Mouse (Mus musculus): Measurements from ENCODE around the gene Dcaf12. TPM values are rescaled to one million over a fixed set of nuclear protein-coding genes. Genes with fewer than 3 reads are reported as not detected.

Gene Dcaf12
- polyA plus RNA-seq, 1 experiment, result 37.7 TPM

DNA sequence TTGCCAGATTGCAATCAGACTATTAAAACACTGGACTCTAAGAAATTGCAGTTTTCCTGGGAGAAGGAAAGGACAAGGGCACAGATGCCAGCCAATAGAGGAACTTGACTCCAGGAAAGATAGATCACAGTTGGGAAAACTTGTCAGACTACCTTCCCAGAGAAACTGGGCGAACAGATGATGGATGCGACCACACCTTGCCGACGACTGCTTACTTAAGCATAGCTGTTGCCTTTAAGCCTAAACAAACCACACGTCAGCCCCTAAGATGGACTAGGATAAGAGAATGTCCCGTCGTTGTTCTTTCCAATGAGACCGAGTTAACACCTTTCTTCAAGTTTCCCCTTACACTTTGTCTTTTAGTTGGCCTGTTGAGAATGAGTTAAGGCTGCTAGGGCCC, 484 bp upstream of the Dcaf12 start:
- peak; percentile 11 for DNase-seq
- Histone ChIP-seq H3K4me1 (replicated peaks; ENCODE audit: control insufficient read depth, insufficient read depth, low read length) (peaks cover 11% of the 10 kb centered on the region), H3K4me3 (ENCODE audit: control insufficient read depth, insufficient read depth, low read length) (peak overlapping the region; percentile 85), H3K27me3 (ENCODE audit: control insufficient read depth, insufficient read depth, low read length) (no peaks in the 10 kb centered on the region), H3K36me3 (ENCODE audit: control insufficient read depth, insufficient read depth, low read length) (peaks cover 6% of the 10 kb centered on the region), H3K27ac (ENCODE audit: control insufficient read depth, insufficient read depth, low read length) (no peak overlapping the region)
- 80% methylated on average over 8 of the region's 8 CpGs for WGBS
- no peak for TF ChIP-seq CTCF (IDR thresholded peaks at IDR 0.05; ENCODE audit: borderline replicate concordance, control insufficient read depth, extremely low read depth, insufficient read depth, low read length, poor library complexity)
- TF ChIP-seq POLR2A (IDR thresholded peaks at IDR 0.05; ENCODE audit: control insufficient read depth, extremely low read depth, insufficient read depth, low read length, poor library complexity), result no peak

DNA sequence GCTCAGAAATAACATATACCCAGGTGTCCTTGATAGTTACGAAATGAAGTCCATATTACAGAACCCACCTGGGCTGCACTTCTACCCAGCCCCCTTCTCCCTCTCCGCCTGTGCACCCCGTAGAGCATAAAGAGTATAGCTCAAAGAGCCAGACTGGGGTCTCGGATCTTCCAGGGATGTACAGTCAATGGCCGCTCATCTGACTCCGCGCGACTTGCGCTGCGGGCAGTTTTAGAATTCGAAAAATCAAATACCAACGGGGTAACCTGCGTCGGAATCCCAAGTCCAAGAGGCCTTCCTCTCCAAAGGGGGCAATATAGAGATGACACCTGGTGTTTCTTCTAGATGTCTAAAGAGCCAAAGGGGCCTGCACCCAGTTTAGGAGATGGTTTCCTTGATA, 967 bp downstream of the Dcaf12 start:
- 23% methylated on average over 14 of the region's 14 CpGs for WGBS
- Histone ChIP-seq H3K36me3 (ENCODE audit: control insufficient read depth, insufficient read depth, low read length) (peaks cover 11% of the 10 kb centered on the region), H3K27me3 (ENCODE audit: control insufficient read depth, insufficient read depth, low read length) (no peaks in the 10 kb centered on the region), H3K27ac (ENCODE audit: control insufficient read depth, insufficient read depth, low read length) (no peak overlapping the region; the same call in 1 of the 2 replicates), H3K4me1 (replicated peaks; ENCODE audit: control insufficient read depth, insufficient read depth, low read length) (peaks cover 11% of the 10 kb centered on the region), H3K4me3 (ENCODE audit: control insufficient read depth, insufficient read depth, low read length) (peak overlapping the region; percentile 85)
- DNase-seq, result peak; percentile 11
- no peak for TF ChIP-seq POLR2A (IDR thresholded peaks at IDR 0.05; ENCODE audit: control insufficient read depth, extremely low read depth, insufficient read depth, low read length, poor library complexity)
- TF ChIP-seq CTCF (IDR thresholded peaks at IDR 0.05; ENCODE audit: borderline replicate concordance, control insufficient read depth, extremely low read depth, insufficient read depth, low read length, poor library complexity), result no peak

DNA sequence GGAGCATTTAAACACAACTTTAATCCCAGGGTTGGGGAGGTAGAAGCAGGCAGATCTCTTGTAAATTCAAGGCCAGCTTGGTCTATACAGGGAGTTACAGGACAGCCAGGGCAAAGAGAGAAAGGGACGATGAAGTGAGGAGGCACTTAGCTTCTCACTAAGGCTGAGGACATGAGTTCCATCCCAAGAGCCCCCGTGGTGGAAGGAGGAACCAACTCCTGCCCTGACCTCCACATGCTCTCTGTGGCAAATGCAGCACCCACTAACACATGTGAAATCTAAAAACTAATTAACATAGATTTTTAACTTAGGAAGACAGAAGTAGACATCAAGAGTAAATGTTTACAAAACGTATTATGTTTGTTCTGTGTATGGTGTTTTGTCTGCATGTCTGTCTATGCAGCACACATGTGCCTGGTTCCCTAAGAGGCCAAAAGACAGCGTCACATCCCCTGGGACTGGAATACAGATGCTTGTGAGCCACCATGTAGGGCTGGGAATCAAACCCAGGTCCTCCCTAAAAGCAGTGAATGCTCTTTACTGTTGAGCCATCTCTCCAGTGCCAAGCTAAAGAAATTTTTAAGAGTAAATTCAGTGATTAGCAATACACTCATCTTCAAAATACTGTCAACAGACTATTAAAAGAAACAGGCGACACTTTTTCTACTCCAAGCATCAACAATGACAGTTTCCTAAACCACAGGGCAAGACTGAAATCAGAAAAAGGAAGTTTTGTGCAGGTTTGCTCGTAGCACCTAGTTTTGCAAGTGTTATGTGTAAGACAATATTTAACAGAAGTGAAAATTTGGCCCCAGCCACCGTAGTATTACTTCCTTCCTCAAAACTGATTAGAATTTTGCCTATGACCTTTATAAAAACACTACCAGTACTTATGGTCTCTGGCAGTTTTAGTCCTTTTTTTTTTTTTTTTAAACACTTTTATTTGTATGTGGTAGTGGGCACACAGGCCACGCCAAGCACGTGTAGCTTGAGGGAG, 3.8 kb downstream of the Dcaf12 start:
- WGBS, result 50% methylated on average over 9 of the region's 9 CpGs
- Histone ChIP-seq H3K4me3 (ENCODE audit: control insufficient read depth, insufficient read depth, low read length) (no peak overlapping the region), H3K36me3 (ENCODE audit: control insufficient read depth, insufficient read depth, low read length) (peaks cover 22% of the 10 kb centered on the region), H3K27ac (ENCODE audit: control insufficient read depth, insufficient read depth, low read length) (no peak overlapping the region), H3K27me3 (ENCODE audit: control insufficient read depth, insufficient read depth, low read length) (no peaks in the 10 kb centered on the region), H3K4me1 (replicated peaks; ENCODE audit: control insufficient read depth, insufficient read depth, low read length) (peaks cover 11% of the 10 kb centered on the region)
- no peak for DNase-seq
- TF ChIP-seq CTCF (IDR thresholded peaks at IDR 0.05; ENCODE audit: borderline replicate concordance, control insufficient read depth, extremely low read depth, insufficient read depth, low read length, poor library complexity) (no peak), POLR2A (IDR thresholded peaks at IDR 0.05; ENCODE audit: control insufficient read depth, extremely low read depth, insufficient read depth, low read length, poor library complexity) (no peak)

DNA sequence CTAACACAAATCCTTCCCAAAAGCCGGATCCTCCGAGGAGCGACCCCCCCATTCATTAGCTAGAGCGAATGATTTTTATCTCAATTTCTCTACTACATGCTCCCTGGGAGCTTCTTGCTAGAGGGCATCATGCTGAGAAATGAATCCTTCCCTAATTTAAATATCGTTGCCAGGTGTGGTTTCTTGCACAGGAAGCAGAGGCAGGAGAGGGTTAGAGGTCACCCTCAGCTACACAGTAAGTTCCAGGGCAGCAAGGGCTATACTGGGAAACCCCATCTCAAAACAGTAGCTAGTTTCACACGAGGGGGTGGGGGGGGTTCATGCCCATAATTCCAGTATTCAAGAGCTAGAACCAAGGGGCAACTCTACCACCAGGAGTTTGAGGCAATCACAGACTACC, 7.3 kb downstream of the Dcaf12 start:
- H3K4me1 ChIP-seq (replicated peaks; ENCODE audit: control insufficient read depth, insufficient read depth, low read length), result peaks cover 6% of the 10 kb centered on the region

DNA sequence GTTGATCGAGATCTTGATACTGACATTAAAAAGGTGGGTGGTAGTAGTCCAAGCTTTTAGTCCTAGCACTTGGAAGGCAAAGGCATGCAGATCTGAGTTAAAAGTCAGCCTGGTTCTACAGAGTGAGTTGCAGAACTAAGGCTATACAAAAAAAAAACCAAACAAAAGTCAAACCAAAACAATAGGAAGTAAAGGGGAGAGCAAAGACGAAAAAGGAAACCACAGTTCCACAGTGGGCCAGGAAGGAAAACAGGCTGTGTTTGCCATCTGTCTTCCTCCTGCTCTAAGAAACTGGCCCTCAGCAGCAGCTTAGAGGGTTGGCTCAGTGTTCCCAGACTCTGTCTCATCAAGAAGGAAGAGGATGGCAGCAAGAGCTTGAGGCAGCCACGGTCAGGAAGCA, 10.4 kb downstream of the Dcaf12 start:
- no peak overlapping the region for H3K4me3 ChIP-seq (ENCODE audit: control insufficient read depth, insufficient read depth, low read length)
- peak; percentile 15 for DNase-seq
- peaks cover 49% of the 10 kb centered on the region for H3K36me3 ChIP-seq (ENCODE audit: control insufficient read depth, insufficient read depth, low read length)
- no peaks in the 10 kb centered on the region for H3K27me3 ChIP-seq (ENCODE audit: control insufficient read depth, insufficient read depth, low read length)
- TF ChIP-seq POLR2A (IDR thresholded peaks at IDR 0.05; ENCODE audit: control insufficient read depth, extremely low read depth, insufficient read depth, low read length, poor library complexity) (no peak), CTCF (IDR thresholded peaks at IDR 0.05; ENCODE audit: borderline replicate concordance, control insufficient read depth, extremely low read depth, insufficient read depth, low read length, poor library complexity) (no peak)
- H3K27ac ChIP-seq (ENCODE audit: control insufficient read depth, insufficient read depth, low read length), result no peak overlapping the region
- WGBS, result 4% methylated on average over 3 of the region's 3 CpGs
- peaks cover 6% of the 10 kb centered on the region for H3K4me1 ChIP-seq (replicated peaks; ENCODE audit: control insufficient read depth, insufficient read depth, low read length)

More for the DNA sequence above, 7.3 kb downstream of the Dcaf12 start:
- Histone ChIP-seq H3K4me3 (ENCODE audit: control insufficient read depth, insufficient read depth, low read length) (no peak overlapping the region), H3K27me3 (ENCODE audit: control insufficient read depth, insufficient read depth, low read length) (no peaks in the 10 kb centered on the region), H3K27ac (ENCODE audit: control insufficient read depth, insufficient read depth, low read length) (no peak overlapping the region), H3K36me3 (ENCODE audit: control insufficient read depth, insufficient read depth, low read length) (peaks cover 24% of the 10 kb centered on the region)
- no peak for DNase-seq
- 62% methylated on average over 6 of the region's 6 CpGs for WGBS
- TF ChIP-seq CTCF (IDR thresholded peaks at IDR 0.05; ENCODE audit: borderline replicate concordance, control insufficient read depth, extremely low read depth, insufficient read depth, low read length, poor library complexity) (no peak), POLR2A (IDR thresholded peaks at IDR 0.05; ENCODE audit: control insufficient read depth, extremely low read depth, insufficient read depth, low read length, poor library complexity) (no peak)

DNA sequence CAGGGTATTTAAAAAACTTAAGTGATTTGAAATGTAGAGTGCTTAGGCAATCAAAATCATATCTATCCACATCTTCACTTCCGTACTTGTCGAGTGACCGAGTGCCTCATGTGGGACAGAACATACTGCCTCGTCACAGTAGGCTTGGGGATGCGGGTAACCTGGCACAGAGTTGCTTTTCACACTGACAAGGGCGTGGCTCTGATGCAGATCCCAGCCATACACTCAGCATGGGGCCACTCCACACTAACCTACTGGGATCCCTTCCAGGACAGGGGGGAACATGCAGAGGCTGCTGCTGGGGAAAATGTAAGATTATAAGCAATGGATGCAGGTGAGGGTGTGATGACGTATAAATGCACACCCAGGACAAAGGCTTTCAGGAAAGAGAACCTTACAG, 11.0 kb downstream of the Dcaf12 start:
- no peak overlapping the region for H3K27ac ChIP-seq (ENCODE audit: control insufficient read depth, insufficient read depth, low read length)
- no peak for TF ChIP-seq POLR2A (IDR thresholded peaks at IDR 0.05; ENCODE audit: control insufficient read depth, extremely low read depth, insufficient read depth, low read length, poor library complexity)
- TF ChIP-seq CTCF (IDR thresholded peaks at IDR 0.05; ENCODE audit: borderline replicate concordance, control insufficient read depth, extremely low read depth, insufficient read depth, low read length, poor library complexity), result no peak

More for the DNA sequence above, 11.0 kb downstream of the Dcaf12 start:
- 90% methylated on average over 7 of the region's 7 CpGs for WGBS
- DNase-seq, result no peak
- Histone ChIP-seq H3K4me1 (replicated peaks; ENCODE audit: control insufficient read depth, insufficient read depth, low read length) (peaks cover 6% of the 10 kb centered on the region), H3K27me3 (ENCODE audit: control insufficient read depth, insufficient read depth, low read length) (no peaks in the 10 kb centered on the region), H3K4me3 (ENCODE audit: control insufficient read depth, insufficient read depth, low read length) (no peak overlapping the region), H3K36me3 (ENCODE audit: control insufficient read depth, insufficient read depth, low read length) (peaks cover 50% of the 10 kb centered on the region)

All from thymus, adult 2 months (tissue).